Mouse (Mus musculus) heart, embryonic 11.5 days (tissue): ENCODE measurements around the gene Pfkp. TPM values are rescaled to one million over a fixed set of nuclear protein-coding genes. Genes with fewer than 3 reads are reported as not detected.

ENCODE experiments used
- ATAC-seq: fragments of 200-750 bp; cut with Nextera tagmentation; replicated peaks from 2 replicates; pipeline ENCODE4 v1.8.0; 2017; ENCODE audit warnings: moderate library complexity; ENCODE audit not compliant: insufficient number of reproducible peaks, low FRiP score, low TSS enrichment
- H3K27ac ChIP-seq: fragments of 300-500 bp; sonication (generic); 2 replicates; pipeline ENCODE4 v1.5.1; 2014; ENCODE audit warnings: mild to moderate bottlenecking, low read depth, low read length
- H3K27me3 ChIP-seq: fragments of 300-500 bp; sonication (generic); 2 replicates; pipeline ENCODE4 v1.6.1; 2014; ENCODE audit warnings: mild to moderate bottlenecking, low read length, mixed read lengths; ENCODE audit not compliant: control insufficient read depth, insufficient read depth
- H3K36me3 ChIP-seq: fragments of 300-500 bp; sonication (generic); 2 replicates; pipeline ENCODE4 v1.6.1; 2014; ENCODE audit warnings: mild to moderate bottlenecking, low read length, moderate library complexity, mixed read lengths; ENCODE audit not compliant: control insufficient read depth, insufficient read depth
- H3K4me1 ChIP-seq: fragments of 300-500 bp; sonication (generic); 2 replicates; pipeline ENCODE4 v1.6.1; 2014; ENCODE audit warnings: low read length; ENCODE audit not compliant: control insufficient read depth, insufficient read depth
- H3K4me2 ChIP-seq: fragments of 300-500 bp; sonication (generic); 2 replicates; pipeline ENCODE4 v1.6.1; 2014; ENCODE audit warnings: mild to moderate bottlenecking, moderate library complexity
- H3K4me3 ChIP-seq: fragments of 300-500 bp; sonication (generic); 2 replicates; pipeline ENCODE4 v1.5.1; 2014; ENCODE audit warnings: low read depth, low read length
- H3K9ac ChIP-seq: fragments of 300-500 bp; sonication (generic); 2 replicates; pipeline ENCODE4 v1.6.1; 2014; ENCODE audit warnings: mild to moderate bottlenecking, low read depth, low read length, moderate library complexity
- H3K9me3 ChIP-seq: fragments of 300-500 bp; sonication (generic); replicated peaks from 2 replicates; pipeline ENCODE4 v1.6.1; 2016; ENCODE audit warnings: low read length; ENCODE audit not compliant: control insufficient read depth
- WGBS: fragments of 180-500 bp; shearing (Covaris S2); extraction: QIAGEN DNeasy Blood & Tissue Kit; methylation state at CpG from one replicate; pipeline ENCODE4 v1.1.7; 2014; ENCODE audit not compliant: insufficient replicate concordance; 5-methylcytosine and 5-hydroxymethylcytosine counted together
- polyA plus RNA-seq: library from polyadenylated mRNA; unstranded; fragments of >200 nt; fragmentation: Nextera tagmentation; extraction: Ambion mirVana; gene quantifications from 2 replicates; pipeline ENCODE4 v1.2.1, GENCODE M21; 2014

The Pfkp gene
- 143 and 184 TPM in 2 replicates for polyA plus RNA-seq

DNA sequence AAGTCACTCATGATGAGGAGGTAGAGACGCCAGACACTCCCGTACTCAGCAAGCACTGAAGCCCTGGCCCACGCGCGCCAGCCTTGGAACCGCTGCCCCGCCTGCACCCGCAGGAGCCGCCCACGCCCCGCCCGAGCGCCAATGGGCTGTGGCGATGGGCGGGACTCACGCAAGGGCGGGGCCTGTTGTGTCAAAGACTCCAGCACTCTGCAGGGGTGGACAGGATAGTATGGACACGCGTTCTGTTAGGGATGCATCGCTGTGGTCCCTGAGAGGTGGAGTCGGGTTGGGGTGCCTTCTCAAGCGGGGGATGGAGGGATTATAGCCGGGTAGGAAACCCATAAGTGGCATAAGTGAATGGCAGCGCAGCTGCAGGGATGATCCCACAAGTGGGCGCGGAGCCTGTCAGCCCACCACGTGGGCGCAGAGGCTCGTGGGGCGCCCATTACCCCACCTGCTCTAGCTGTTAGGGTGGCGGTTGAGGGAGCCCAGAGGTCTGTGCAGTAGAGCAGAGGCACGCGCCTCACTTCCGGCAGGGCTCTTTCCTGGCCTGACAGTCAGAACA lies at the start of gene Pfkp:
TSS of gene Pfkp (minus strand) at position 109 of the 565 bp plus-strand sequence.
- H3K9me3 ChIP-seq: no peaks in the 10 kb centered on the region
- peak within 1 kb of the TSS; percentile 84 for H3K9ac ChIP-seq
- H3K4me3 ChIP-seq: peak within 1 kb of the TSS; percentile 74
- peak; percentile 92 for ATAC-seq
- 2% methylated on average over 34 of the region's 34 CpGs for WGBS
- peak within 1 kb of the TSS; percentile 99 for H3K4me2 ChIP-seq
- no peaks in the 10 kb centered on the region for H3K27me3 ChIP-seq
- peak within 1 kb of the TSS; percentile 89 for H3K27ac ChIP-seq
- no peaks in the 10 kb centered on the region; the same call in 1 of the 2 replicates for H3K4me1 ChIP-seq
- H3K36me3 ChIP-seq: no peaks in the 10 kb centered on the region

DNA sequence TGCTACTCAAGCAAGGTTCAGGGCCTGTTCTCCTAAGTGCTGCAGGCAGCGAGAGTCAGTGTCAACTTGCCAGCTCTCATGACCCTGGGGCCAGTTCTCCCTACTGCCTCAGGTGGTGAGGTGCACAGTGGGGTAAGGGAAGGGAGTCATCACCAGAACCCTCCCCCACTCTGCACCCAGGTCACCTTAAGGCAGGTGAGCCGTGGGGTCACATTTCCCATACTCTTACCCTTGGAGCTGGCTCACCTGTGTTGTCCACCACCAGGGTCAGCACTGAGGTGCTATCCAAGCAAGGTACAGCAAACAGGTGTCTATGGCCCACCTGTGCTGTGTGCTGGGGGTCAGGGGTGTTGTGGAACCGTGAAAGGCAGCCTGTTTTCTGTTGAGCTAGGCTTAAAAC lies 42.0 kb upstream of the Pfkp start:
- ATAC-seq: peak; percentile 31; the same call in 1 of the 2 replicates
- no peaks in the 10 kb centered on the region for H3K4me1 ChIP-seq
- no peaks in the 10 kb centered on the region for H3K27me3 ChIP-seq
- H3K36me3 ChIP-seq: no peaks in the 10 kb centered on the region
- H3K4me2 ChIP-seq: no peak overlapping the region
- no peak overlapping the region for H3K27ac ChIP-seq
- 73% methylated on average over 3 of the region's 3 CpGs for WGBS
- H3K9me3 ChIP-seq: no peaks in the 10 kb centered on the region
- H3K4me3 ChIP-seq: no peak overlapping the region
- H3K9ac ChIP-seq: no peak overlapping the region

GRCm38 (mm10) chr13:6689962-6690361 lies 41.4 kb upstream of the Pfkp start:
- no peaks in the 10 kb centered on the region for H3K9me3 ChIP-seq
- 0 out of 2 replicates have a peak, but pooled peaks have one; percentile 14 for ATAC-seq
- H3K9ac ChIP-seq: no peak overlapping the region
- H3K4me1 ChIP-seq: no peaks in the 10 kb centered on the region
- no peaks in the 10 kb centered on the region for H3K36me3 ChIP-seq
- H3K27me3 ChIP-seq: no peaks in the 10 kb centered on the region
- H3K4me3 ChIP-seq: no peak overlapping the region
- 60% methylated on average over 4 of the region's 4 CpGs for WGBS
- no peak overlapping the region for H3K27ac ChIP-seq
- H3K4me2 ChIP-seq: no peak overlapping the region

GRCm38 (mm10) chr13:6688790-6689433 lies 40.3 kb upstream of the Pfkp start:
- H3K27ac ChIP-seq: no peak overlapping the region
- no peaks in the 10 kb centered on the region for H3K36me3 ChIP-seq
- no peak overlapping the region for H3K9ac ChIP-seq
- no peaks in the 10 kb centered on the region for H3K4me1 ChIP-seq
- H3K4me3 ChIP-seq: no peak overlapping the region
- no peak overlapping the region for H3K4me2 ChIP-seq
- no peaks in the 10 kb centered on the region for H3K27me3 ChIP-seq
- no peaks in the 10 kb centered on the region for H3K9me3 ChIP-seq
- 0 out of 2 replicates have a peak, but pooled peaks have one; percentile 35 for ATAC-seq
- WGBS: 48% methylated on average over 7 of the region's 7 CpGs

GRCm38 (mm10) chr13:6666887-6667286 lies 18.3 kb upstream of the Pfkp start:
- H3K9ac ChIP-seq: no peak overlapping the region
- H3K36me3 ChIP-seq: no peaks in the 10 kb centered on the region
- H3K9me3 ChIP-seq: no peaks in the 10 kb centered on the region
- no peak overlapping the region for H3K4me2 ChIP-seq
- peak; percentile 22; the same call in 1 of the 2 replicates for ATAC-seq
- peaks cover 4% of the 10 kb centered on the region; the same call in 1 of the 2 replicates for H3K4me1 ChIP-seq
- no peaks in the 10 kb centered on the region for H3K27me3 ChIP-seq
- H3K27ac ChIP-seq: peak overlapping the region; percentile 37; the same call in 1 of the 2 replicates
- WGBS: 37% methylated on average over 4 of the region's 4 CpGs
- no peak overlapping the region for H3K4me3 ChIP-seq

DNA sequence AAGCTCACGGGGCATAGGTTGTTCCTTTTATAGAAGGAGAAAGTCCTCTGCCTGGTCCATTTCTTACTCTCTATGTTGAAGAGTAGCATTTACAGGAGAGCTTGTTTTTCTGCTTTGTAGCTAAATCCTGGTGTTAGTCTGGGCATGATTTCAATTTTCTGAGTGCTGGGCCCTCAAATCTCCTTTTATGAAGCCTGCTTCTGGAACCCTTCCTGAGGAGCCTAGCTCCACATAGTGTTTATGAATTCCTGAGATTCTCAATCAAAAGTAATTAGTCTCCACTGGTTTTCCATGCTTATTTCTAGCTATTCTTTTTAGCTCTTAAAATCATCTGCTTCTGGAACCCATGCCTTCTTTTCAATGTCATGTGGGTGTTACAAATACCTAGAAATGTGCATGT lies 16.9 kb upstream of the Pfkp start:
- 77% methylated on average over 1 of the region's 1 CpGs for WGBS
- H3K9me3 ChIP-seq: no peaks in the 10 kb centered on the region
- H3K4me1 ChIP-seq: peaks cover 4% of the 10 kb centered on the region; the same call in 1 of the 2 replicates
- H3K27me3 ChIP-seq: no peaks in the 10 kb centered on the region
- no peak overlapping the region for H3K9ac ChIP-seq
- no peak overlapping the region for H3K4me2 ChIP-seq
- no peaks in the 10 kb centered on the region for H3K36me3 ChIP-seq
- no peak overlapping the region for H3K4me3 ChIP-seq
- no peak overlapping the region for H3K27ac ChIP-seq
- no peak for ATAC-seq

DNA sequence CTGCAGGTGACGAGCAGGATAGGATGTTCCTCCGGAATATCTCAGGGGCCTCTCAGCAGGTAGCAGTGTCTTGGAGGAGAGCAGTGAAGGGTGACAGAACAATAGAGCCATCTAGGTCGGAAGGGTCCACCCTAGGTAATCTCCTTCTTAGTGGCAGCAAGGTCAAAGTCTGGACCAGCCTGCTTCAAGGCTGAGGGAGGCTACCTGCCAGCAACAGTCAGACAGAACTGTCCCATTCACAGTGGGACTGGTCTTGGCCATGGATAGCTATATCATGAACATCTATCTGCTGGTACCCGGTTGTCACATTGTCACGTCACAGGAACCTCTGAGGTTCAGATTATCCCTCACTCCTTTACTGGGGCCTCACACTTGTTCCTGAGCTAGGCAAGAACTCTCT lies 15.6 kb upstream of the Pfkp start:
- no peak for ATAC-seq
- no peak overlapping the region for H3K9ac ChIP-seq
- no peak overlapping the region for H3K4me3 ChIP-seq
- 72% methylated on average over 5 of the region's 5 CpGs for WGBS
- no peaks in the 10 kb centered on the region for H3K9me3 ChIP-seq
- H3K27ac ChIP-seq: no peak overlapping the region
- no peak overlapping the region for H3K4me2 ChIP-seq
- no peaks in the 10 kb centered on the region for H3K36me3 ChIP-seq
- H3K4me1 ChIP-seq: peaks cover 4% of the 10 kb centered on the region; the same call in 1 of the 2 replicates
- H3K27me3 ChIP-seq: no peaks in the 10 kb centered on the region

GRCm38 (mm10) chr13:6659314-6659713 lies 10.7 kb upstream of the Pfkp start:
- WGBS: 72% methylated on average over 6 of the region's 6 CpGs
- Histone ChIP-seq H3K9ac (no peak overlapping the region), H3K36me3 (no peaks in the 10 kb centered on the region), H3K27ac (no peak overlapping the region), H3K27me3 (no peaks in the 10 kb centered on the region), H3K4me2 (no peak overlapping the region), H3K4me3 (no peak overlapping the region), H3K4me1 (no peaks in the 10 kb centered on the region), H3K9me3 (no peaks in the 10 kb centered on the region)
- ATAC-seq: no peak
